Mouse (Mus musculus) embryo, embryonic 10.5 days (tissue): ENCODE data around the gene Rfc2.

ENCODE experiments used
- DNase-seq: peaks from one replicate; pipeline ENCODE4 v3.0.0-alpha.2; 2015; ENCODE audit warnings: low spot score

Rfc2 gene

DNA sequence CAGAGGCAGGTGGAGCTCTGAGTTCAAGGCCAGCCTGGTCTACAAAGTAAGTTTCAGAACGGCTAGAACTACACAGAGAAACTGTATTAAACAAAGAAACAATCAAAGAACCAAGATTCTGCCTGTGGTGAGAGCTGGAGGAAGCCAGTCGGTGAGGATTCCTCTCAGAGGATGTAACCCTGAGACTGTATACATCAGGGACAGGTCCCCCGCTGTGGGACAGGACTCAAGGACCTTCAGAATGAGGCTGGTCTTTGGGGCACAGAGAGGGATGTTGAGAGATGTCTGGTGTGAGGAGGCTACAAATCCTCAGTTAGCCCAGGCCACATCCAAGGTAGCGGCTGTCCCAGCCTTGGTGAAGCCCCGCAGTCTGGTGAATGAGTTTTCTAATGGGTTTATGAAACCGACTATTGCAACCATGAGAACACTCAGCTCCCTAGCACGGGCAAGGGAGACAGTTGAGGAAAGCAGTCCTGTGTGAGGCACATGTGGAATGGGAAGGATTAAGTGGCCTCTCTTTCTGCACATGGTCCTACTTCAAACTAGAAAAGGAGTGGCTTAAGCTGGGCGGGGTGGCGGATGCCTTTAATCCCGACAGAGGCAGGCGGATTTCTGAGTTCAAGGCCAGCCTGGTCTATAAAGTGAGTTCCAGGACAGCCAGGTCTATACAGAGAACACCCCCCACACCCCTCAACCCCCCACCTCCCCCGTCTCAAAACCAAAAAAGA lies 28.9 kb downstream of the Rfc2 start:
- no peak for DNase-seq

DNA sequence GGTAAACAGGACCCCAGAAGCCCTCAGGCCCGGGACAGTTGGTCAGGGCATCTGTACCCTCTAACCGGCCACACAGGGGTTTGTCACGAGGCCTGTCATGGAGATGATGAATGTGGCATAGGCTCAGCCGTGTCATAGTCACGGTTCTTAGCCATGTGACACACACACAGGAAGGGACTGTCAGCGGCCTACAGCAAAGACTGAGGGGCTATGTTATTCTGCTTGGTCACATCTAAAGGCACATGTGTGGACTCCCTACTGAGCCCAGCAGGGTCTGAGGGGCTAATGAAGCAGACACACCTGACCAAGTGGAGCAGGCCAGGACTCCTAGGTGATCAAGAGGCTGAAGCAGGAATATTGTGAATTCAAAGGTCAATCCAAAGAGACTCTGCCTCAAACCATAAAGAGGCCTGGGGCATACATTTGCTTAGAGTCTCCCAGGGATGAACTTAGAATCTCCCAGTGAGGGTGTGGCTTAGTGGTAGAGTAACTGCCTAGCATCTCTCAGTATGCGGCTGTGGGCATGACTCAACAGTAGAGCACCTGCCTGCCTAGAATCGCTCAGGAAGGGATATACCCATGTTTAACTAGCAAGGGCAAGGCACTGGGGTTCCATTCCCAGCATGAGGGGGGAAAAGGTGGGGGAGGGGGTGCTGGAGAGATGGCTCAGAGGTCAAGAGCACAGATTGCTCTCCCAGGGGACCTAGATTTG lies 30.8 kb downstream of the Rfc2 start:
- DNase-seq, result peak; percentile 15

DNA sequence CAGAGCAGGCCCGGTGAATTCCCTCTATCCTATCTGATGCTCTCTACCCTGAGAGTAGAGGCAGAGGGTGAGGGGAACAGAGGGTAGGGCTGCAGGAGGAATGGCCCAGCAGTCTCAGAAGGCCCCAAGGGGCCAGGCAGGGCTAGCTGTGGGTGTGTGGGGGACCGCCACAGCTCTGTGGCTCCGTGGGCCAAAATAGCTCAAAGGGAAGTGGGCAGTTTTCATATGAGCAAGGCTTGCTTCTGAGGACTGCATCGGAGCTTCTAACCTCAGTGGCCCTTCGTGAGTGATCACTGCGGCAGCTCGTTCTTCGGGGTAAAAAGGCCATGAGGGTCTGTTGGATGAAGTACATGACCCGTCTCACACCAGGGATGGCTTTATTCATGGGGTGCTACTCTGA lies 32.6 kb downstream of the Rfc2 start:
- DNase-seq, result no peak

DNA sequence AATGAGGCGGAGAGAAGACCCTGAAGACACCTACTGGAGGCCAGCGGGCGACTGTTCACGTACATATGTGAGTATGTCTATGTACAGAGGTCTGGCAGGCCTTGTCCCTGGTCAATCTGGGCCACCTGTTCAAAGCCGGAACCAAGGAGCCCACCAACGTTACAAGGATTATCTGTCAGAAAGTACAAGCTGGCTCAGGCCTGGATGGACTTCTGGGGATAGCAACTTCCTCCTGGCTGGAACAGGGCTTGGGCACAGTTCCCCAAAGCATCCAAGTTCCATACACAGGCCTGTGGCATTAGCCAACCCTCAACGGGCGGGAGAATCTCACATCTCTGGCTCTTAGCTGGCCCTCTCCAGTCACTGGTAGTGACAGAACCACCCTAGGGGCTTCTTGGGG lies 33.1 kb downstream of the Rfc2 start:
- DNase-seq, result no peak

DNA sequence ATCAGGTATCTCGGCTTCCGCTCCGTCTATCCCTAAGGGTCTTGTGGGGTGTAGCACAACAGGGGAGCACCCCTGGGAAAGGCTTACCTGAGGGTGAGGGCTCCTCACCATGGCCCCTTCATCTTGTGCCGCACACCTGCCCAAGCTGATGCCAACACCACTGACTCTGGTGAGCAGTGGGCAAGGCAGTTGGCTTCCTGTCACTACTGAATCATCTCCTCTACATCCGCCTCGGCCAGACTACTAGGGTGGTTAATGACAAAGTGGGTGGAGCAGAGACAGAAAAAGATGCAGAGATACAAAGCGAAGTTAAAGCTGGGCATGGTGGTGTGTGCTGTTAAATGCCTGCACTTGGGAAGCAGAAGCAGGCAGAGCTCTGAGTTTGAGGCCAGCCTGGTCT lies 33.6 kb downstream of the Rfc2 start, which contains the start of gene Lat2:
Gene Lat2 (minus strand): TSS at position 224 of the 400 bp plus-strand sequence.
- DNase-seq, result no peak

DNA sequence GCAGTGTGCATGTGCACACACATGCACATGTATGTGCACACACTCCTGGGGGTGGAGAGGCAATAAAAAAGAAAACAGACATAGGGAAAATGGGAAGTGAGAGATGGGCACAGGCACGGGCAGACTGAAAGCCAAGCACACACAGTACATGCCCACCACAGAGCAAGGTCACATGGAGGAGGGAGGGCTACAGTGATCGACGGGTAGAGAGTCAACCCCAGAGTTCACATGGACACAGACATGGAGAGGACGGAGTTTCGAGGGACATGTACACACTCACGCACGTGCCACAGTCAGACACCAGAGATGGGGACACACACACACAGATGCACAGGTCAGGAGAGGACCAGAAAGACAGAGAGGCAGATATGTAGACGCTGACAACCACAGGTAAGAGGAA lies 34.2 kb downstream of the Rfc2 start:
- no peak for DNase-seq

DNA sequence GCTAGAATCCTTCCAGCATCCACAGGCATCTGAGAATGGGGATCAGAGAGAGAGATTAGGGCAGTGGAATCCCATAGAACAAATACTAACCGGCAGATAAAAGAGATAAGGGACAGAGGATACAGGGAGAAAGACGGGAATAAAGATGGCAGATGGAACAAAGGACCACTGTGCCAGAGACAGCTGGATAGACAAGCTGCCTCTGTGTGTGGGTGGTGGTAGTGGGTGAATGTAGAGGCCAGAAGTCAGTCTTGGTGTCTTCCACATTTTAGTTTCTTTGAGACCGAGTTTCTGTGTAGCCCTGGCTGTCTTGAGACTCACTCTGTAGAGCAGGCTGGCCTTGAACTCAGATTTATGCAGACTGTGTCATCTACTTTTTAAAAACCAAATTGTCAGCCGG lies 34.6 kb downstream of the Rfc2 start:
- no peak for DNase-seq

DNA sequence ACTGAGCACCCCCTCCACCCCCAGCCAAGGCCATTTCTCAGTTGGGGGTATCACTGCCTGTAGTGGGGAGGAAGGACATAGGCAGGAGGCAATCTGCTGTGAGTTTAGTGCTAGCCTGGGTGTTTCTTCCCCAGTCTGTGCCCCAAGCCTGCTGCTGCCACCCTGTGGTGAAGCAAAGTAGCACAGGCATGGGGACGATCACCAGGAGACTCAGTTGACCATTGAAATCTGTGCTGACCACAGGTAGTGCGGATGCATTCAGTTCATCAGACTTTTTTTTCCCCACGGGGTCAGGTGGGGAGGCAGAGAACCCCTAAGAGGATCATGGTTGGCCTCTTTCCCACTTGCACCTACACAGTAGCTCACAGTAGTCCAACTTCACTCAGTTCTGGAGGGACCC lies 35.9 kb downstream of the Rfc2 start:
- peak; percentile 52 for DNase-seq

DNA sequence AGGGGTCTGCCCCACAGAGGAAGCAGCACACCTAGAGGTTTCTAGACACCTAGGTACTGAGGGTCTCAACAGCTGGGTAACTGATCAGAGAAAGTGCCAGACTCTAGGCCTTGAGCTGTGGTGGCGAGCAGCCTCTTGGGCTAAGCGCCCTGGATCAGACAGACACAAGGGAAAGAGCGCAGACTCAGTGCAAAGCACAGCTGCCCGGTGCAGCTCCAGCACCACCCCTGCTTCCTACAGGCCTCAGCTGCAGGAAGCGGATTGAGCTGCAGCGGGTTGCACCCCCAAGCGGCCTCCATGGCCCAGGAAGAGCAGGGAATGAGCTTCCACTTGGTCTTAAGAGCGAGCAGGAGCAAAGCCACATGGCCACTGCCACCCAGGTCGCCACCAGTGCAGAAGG lies 39.3 kb downstream of the Rfc2 start:
- no peak for DNase-seq

DNA sequence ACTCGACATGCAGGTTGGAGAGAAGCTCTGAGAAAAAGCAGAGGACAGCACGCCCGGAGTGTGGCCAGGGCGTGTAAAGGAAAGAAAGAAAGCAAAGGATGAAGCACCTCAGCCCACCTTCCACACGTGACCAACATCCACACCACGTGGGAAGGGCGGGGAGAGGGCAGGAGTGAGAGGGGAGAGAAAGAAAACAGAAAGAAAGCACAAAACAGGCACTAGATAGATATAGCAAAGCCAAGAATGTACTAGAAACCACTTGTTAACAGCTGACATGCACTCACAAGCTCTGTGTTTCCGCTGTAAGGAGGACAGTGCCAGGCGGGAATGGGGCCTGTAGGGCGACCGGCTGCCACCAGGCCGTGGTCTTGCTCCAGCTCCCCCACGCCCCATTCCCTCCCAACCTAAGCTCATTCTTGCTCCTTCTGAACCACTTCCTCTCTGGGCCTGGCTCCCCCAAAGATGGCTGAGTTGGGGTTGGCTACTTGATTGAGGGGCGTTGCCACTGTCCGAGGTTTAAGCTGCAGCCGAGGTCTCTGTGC lies 40.0 kb downstream of the Rfc2 start:
- DNase-seq, result no peak

DNA sequence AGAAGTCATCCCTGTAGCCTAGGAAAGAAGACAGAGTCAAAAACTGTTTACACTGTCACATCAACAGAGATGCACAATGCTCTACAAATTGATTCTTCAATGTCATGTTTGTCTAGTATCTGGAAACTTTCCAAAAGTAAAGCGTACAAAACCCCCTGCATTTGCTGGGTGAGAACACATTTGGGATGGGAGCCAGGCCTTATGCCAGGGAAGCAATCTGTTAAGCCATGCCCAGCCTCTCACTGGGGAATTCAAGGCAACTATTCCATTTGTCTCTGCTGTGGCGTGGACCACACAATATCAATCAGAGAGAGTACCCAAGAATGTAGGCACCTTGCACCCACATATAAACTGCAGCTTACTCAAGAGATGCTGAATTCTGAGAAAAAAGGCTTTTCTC lies 40.9 kb downstream of the Rfc2 start:
- DNase-seq, result no peak

DNA sequence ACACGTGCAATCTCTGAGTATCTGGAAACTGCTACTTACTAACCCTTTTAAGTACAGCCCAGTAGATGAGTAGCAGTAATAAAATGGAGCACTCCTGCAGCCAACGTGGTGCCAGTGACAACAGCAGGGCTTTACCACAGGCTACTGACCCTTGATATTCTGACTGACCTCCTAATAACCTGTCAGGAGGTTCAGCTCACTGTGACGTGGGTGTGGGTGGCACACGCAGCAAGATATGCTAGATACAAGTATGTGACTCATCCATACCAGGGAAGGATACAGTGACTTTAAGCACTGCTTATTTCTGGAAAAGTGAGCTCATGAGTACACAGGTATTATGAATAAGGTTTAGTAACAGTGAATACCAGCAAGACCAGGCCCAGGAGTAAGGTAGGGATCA lies 48.3 kb downstream of the Rfc2 start:
- DNase-seq, result no peak

DNA sequence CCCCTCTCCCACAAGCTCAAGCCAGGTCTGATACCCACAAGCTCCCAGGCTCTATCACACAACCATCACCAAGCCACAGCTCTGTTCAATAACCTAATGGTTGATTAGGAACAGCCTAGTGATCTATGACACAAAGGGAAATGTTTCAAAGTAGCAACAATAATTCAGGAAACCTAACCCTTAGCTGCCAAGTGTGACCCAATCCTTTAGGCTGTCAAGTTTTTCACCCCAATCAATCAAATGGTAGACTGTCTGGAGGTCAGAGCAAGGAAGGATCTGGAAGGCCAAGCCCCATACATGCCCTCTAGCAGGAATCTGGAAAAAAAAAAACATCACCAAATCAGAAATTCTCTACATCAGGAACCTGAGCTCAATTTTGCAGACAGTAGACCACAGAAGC lies 49.7 kb downstream of the Rfc2 start:
- DNase-seq, result no peak

DNA sequence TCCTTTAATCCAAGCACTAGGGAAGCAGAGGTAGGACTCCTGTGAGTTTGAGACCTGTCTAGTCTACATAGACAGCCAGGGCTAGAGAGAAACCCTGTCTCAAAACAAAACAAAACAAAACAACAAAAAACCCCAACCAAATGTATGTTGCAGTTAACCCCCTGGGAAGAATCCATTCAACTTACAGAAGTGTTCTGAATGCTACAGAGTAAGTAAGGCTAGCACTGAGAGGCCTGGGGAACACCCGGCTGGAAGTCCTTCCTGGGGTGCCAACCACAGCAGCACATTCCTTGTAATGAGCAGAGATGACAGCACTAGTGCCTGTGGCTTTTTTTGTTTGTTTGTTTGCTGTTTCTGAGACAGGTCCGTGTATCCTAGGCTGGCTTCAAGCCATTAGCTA lies 51.7 kb downstream of the Rfc2 start:
- DNase-seq, result no peak

DNA sequence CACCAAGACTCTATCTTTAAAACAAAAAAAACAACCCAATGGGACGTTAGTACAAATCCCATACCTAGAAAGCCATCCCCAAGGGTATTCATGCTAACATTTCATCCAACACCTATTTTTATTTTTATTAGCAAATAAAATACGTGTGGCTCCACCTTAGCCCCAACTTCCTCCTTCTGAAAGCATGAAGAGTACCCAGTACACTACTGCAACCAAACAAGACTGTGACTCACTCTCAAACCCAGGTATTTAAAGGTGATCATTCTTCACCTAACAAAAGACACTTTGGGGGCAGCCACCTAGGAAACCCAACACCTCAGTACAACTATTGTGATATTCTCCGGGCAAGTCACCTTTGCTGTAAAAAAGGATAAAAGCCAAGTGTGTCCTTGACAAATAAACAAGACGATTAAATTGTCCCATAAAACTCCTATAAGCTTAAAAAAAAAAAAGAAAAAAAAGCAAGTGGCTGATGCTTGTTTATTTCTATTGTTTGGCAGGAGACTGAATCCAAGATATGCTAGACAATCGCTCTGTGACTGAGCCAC lies 56.7 kb downstream of the Rfc2 start:
- no peak for DNase-seq

DNA sequence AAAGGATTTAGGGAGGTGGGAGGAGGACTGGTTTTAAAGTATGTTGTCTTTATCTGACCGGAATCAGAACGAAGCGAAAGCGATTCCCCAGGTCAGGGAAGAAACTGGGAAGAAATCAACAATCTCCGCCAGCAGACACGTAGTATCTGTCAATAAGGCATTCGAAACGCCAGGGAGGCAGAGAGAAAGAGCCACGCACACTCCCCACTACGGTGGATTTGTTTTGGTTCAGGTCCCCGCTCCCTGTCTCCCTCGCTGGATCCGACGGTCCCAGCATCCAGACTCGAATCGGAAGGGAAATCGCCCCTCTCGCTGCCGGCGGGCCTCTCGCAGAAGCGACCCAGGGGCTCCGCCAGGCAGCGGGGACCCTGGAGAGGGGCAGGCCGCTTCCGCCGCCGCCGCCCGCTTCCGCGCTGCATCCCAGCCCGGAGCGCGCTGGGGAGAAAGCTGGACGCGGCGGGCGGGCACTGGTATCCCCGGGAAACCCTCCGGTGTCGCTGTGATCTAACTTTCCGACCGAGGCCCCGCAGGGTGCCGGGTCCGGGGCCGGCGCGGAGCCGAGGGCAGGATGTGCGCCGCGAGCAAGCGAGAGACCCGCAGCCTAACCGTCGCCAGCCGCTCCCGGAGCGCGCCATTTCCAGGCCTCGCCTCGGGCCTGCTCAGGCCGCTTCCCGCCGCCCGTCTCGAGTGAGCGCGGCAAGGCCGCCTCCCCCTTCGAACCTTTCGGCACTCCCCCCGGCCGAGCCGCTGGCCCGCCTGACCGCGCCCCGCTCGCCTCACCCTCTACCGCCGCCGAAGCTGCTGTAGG lies 57.5 kb downstream of the Rfc2 start:
- peak; percentile 35 for DNase-seq

DNA sequence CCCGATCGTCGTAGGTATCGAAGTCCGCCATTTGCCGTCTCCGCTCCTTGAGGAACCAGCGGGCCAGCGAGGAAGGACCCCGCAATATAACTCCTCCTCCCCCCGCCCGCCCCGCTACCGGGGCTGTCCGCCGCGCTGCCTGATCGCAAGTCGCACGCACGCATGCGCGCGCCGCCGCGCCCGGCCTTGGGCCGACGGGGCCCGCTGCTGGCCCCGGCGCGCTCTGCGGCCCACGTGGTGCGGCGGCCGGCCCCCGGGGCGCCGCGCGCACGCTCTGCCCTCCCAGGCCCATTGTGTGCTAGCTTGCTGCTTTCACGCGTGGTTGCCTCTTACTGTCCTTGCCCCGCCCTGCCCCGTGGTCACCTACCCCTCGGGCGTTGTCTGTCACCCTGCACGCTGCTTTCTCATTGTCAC lies 58.1 kb downstream of the Rfc2 start, which contains the start of gene Eif4h:
Gene Eif4h (minus strand): TSS at position 222 of the 414 bp plus-strand sequence.
- peak; percentile 97 for DNase-seq

DNA sequence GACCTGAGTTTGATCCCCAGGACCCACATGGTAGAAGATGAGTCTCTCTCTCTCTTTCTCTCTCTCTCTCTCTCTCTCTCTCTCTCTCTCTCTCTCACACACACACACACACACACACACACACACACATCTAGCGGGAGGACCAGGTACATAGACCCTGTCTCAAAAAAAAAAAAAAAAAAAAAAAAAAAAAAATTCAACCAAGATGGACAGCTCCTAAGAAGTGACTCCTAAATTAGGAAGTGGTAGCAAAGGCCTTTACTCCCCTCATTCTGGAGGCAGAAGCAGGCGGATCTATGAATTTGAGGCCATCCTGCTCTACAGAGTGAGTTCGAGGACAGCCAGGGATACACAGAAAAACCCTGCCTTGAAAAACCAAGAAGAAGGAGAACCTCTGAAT lies 59.2 kb downstream of the Rfc2 start:
- no peak for DNase-seq

DNA sequence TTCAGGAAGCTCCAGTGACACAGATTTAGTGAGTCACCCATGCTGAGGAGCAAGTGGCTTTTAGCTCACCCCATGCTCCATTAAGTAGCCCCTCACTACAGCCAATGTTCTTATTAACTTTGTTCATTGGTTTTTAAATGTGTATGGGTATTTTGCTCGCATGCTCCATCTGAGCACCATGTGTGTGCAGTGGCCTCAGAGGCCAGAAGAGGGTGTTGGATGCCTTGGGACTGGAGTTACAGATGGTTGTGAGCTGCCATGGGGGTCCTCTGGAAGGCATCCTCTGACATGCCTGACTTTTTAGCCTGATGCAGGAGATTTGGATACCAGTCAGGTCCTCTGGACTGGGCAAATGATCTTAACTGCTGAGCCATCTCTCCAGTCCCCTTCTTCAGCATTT lies 63.0 kb downstream of the Rfc2 start:
- DNase-seq, result no peak

DNA sequence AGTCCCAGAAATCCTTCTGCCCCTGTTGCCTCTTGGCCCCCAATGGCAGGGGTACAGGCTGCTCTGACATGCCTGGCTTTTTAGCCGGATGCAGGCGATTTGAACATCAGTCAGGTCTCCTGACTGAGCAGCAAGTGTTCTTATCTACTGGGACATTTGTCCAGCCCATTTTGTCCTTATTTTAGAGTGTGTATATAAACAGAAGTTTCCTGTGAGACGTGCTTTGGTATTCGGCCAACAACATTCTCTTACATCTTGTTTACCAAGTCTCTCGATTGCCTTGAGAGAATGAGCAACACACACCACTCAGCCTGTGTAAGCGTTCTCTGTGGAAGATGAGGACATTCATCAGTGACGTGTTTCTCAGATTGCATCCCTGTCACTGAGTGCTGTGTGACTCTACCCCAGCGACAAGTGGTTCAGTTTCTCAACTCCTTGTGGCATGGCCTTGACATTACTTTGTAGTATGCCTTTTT lies 63.5 kb downstream of the Rfc2 start:
- no peak for DNase-seq

DNA sequence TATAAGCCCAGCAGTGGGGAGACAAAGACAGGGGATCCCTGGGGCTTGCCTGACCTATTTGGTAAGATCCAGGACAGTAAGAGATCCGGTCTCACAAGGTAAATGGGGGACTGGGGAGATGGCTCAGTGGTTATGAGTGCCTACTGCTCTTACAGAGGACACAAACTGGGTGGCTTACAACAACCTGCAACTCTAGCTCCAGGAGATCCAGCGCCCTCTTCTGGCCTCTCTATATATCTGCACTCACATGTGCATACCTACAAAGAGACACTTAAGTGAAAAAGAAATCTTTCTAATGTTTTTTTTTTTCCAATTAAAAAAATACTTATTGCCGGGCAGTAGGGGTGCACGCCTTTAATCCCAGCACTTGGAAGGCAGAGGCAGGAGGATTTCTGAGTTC lies 65.3 kb downstream of the Rfc2 start:
- DNase-seq, result no peak

DNA sequence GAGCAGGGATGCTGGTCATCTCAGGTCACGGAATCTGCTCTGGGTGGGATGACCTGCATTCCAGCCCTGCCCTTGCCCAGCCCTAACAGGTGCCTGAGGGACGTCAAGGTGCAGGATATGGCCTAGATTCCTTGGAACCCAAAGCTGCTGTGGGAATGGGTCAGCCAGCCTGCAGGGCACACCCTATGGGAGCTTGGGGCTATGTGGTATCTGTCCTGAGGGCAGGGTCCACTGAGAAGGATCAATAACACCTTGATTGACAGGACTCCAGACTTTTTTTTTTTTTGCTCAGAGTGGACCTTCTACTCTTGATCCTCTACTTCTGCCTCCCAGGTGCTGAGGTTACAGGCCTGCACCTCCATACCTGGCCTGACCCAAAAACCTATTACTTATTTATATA lies 66.2 kb downstream of the Rfc2 start:
- no peak for DNase-seq
